Mouse (Mus musculus) liver, embryonic 11.5 days (tissue): ENCODE data around the gene Zfp747. TPM values are rescaled to one million over a fixed set of nuclear protein-coding genes. Genes with fewer than 3 reads are reported as not detected.
"Not testable (repeated sequence)": the region's sequence is repeated elsewhere in the genome, so short reads cannot be mapped to it uniquely, and the experiment has no call there.

ENCODE experiments used
- ATAC-seq: fragments of 200-750 bp; cut with Nextera tagmentation; replicated peaks from 2 replicates; pipeline ENCODE4 v1.8.0; 2017; ENCODE audit warnings: moderate number of reproducible peaks, mild to moderate bottlenecking, moderate TSS enrichment, moderate library complexity; ENCODE audit not compliant: low FRiP score
- DNase-seq: peaks from one replicate; pipeline ENCODE4 v3.0.0-alpha.2; 2017; ENCODE audit warnings: low spot score
- H3K27ac ChIP-seq: fragments of 300-500 bp; sonication (generic); 2 replicates; pipeline ENCODE4 v1.5.1; 2014; ENCODE audit warnings: mild to moderate bottlenecking, low read depth, low read length, control low read depth
- H3K27me3 ChIP-seq: fragments of 300-500 bp; sonication (generic); replicated peaks from 2 replicates; pipeline ENCODE4 v1.6.1; 2014; ENCODE audit warnings: low read length, mixed read lengths; ENCODE audit not compliant: control insufficient read depth, insufficient read depth
- H3K36me3 ChIP-seq: fragments of 300-500 bp; sonication (generic); 2 replicates; pipeline ENCODE4 v1.6.1; 2014; ENCODE audit warnings: mild to moderate bottlenecking, low read length, moderate library complexity, mixed read lengths; ENCODE audit not compliant: control insufficient read depth, insufficient read depth
- H3K4me1 ChIP-seq: fragments of 300-500 bp; sonication (generic); replicated peaks from 2 replicates; pipeline ENCODE4 v1.6.1; 2014; ENCODE audit warnings: low read length, mixed read lengths; ENCODE audit not compliant: control insufficient read depth, insufficient read depth
- H3K4me2 ChIP-seq: fragments of 300-500 bp; sonication (generic); 2 replicates; pipeline ENCODE4 v1.6.1; 2014; ENCODE audit warnings: mild to moderate bottlenecking, control low read depth, moderate library complexity
- H3K4me3 ChIP-seq: fragments of 300-500 bp; sonication (generic); 2 replicates; pipeline ENCODE4 v1.5.1; 2014; ENCODE audit warnings: low read depth, low read length, control low read depth
- H3K9ac ChIP-seq: fragments of 300-500 bp; sonication (generic); 2 replicates; pipeline ENCODE4 v1.6.1; 2014; ENCODE audit warnings: low read depth, low read length, control low read depth
- H3K9me3 ChIP-seq: fragments of 300-500 bp; sonication (generic); 2 replicates; pipeline ENCODE4 v1.6.1; 2016; ENCODE audit warnings: low read length, inconsistent platforms, mixed read lengths; ENCODE audit not compliant: control insufficient read depth
- WGBS: fragments of 180-500 bp; shearing (Covaris S2); extraction: QIAGEN DNeasy Blood & Tissue Kit; methylation state at CpG from one replicate; pipeline ENCODE4 v1.1.7; 2014; 5-methylcytosine and 5-hydroxymethylcytosine counted together
- polyA plus RNA-seq: library from polyadenylated mRNA; unstranded; fragments of >200 nt; fragmentation: Nextera tagmentation; extraction: Ambion mirVana; gene quantifications from 2 replicates; pipeline ENCODE4 v1.2.1, GENCODE M21; 2014

Zfp747 gene
- polyA plus RNA-seq, 1 experiment from 2014 or later, result 5.8 TPM

- DNase-seq, result no peak
- no peak overlapping the region for H3K4me3 ChIP-seq
Measured at GRCm38 (mm10) chr7:127402980-127403379, 27.1 kb upstream of the Zfp747 start.

GRCm38 (mm10) chr7:127400355-127400754, 24.5 kb upstream of the Zfp747 start:
- H3K4me3 ChIP-seq, result no peak overlapping the region
- ATAC-seq (no peak), DNase-seq (no peak)
- H3K9me3 ChIP-seq, result no peaks in the 10 kb centered on the region
- no peak overlapping the region for H3K9ac ChIP-seq
- WGBS, result 58% methylated on average over 3 of the region's 3 CpGs
- H3K4me2 ChIP-seq, result no peak overlapping the region
- H3K27ac ChIP-seq, result no peak overlapping the region
- no peaks in the 10 kb centered on the region for H3K27me3 ChIP-seq
- peaks cover 4% of the 10 kb centered on the region; the same call in 1 of the 2 replicates for H3K4me1 ChIP-seq
- H3K36me3 ChIP-seq, result 0 out of 2 replicates have a peak, but pooled peaks cover 3% of the 10 kb centered on the region

More at GRCm38 (mm10) chr7:127402980-127403379, 27.1 kb upstream of the Zfp747 start:
- no peak for ATAC-seq
- H3K4me2 ChIP-seq, result no peak overlapping the region
- peaks cover 4% of the 10 kb centered on the region; the same call in 1 of the 2 replicates for H3K4me1 ChIP-seq
- 48% methylated on average over 2 of the region's 2 CpGs for WGBS
- H3K27ac ChIP-seq, result no peak overlapping the region
- H3K9ac ChIP-seq, result no peak overlapping the region
- no peaks in the 10 kb centered on the region for H3K9me3 ChIP-seq
- H3K36me3 ChIP-seq, result 0 out of 2 replicates have a peak, but pooled peaks cover 3% of the 10 kb centered on the region
- H3K27me3 ChIP-seq, result no peaks in the 10 kb centered on the region

- Histone ChIP-seq H3K4me2 (peak overlapping the region; percentile 89), H3K27me3 (no peaks in the 10 kb centered on the region), H3K4me1 (peaks cover 9% of the 10 kb centered on the region), H3K9ac (peak overlapping the region; percentile 64), H3K9me3 (no peaks in the 10 kb centered on the region), H3K36me3 (peaks cover 3% of the 10 kb centered on the region; the same call in 1 of the 2 replicates), H3K4me3 (peak overlapping the region; percentile 78), H3K27ac (0 out of 2 replicates have a peak overlapping the region, but pooled peaks have one; percentile 88)
- 22% methylated on average over 7 of the region's 7 CpGs for WGBS
- DNase-seq (no peak), ATAC-seq (no peak)
Measured at GRCm38 (mm10) chr7:127393944-127394333, 18.1 kb upstream of the Zfp747 start.

GRCm38 (mm10) chr7:127393157-127393943, 17.5 kb upstream of the Zfp747 start, which contains the start of gene E430018J23Rik:
Gene E430018J23Rik, minus strand, starts transcription at chr7:127393629.
- Histone ChIP-seq H3K4me2 (peak within 1 kb of the TSS; percentile 89), H3K27ac (peak within 1 kb of the TSS; percentile 88), H3K4me1 (peaks cover 9% of the 10 kb centered on the region), H3K9ac (peak within 1 kb of the TSS; percentile 89), H3K36me3 (peaks cover 3% of the 10 kb centered on the region; the same call in 1 of the 2 replicates), H3K9me3 (no peaks in the 10 kb centered on the region), H3K27me3 (no peaks in the 10 kb centered on the region), H3K4me3 (peak within 1 kb of the TSS; percentile 78)
- DNase-seq (peak; percentile 93), ATAC-seq (peak; percentile 92)
- WGBS, result under 1% methylated on average over 45 of the region's 45 CpGs

GRCm38 (mm10) chr7:127392251-127392824, 16.5 kb upstream of the Zfp747 start:
- Histone ChIP-seq H3K4me2 (peak overlapping the region; percentile 89), H3K36me3 (peaks cover 3% of the 10 kb centered on the region; the same call in 1 of the 2 replicates), H3K9ac (peak overlapping the region; percentile 89), H3K27me3 (no peaks in the 10 kb centered on the region), H3K9me3 (no peaks in the 10 kb centered on the region), H3K4me1 (peaks cover 9% of the 10 kb centered on the region), H3K4me3 (peak overlapping the region; percentile 78), H3K27ac (no peak overlapping the region)
- no peak; the same call in 1 of the 2 replicates for ATAC-seq
- DNase-seq, result no peak
- 78% methylated on average over 8 of the region's 8 CpGs for WGBS

- Histone ChIP-seq H3K27ac (no peak overlapping the region), H3K4me3 (no peak overlapping the region), H3K36me3 (peaks cover 3% of the 10 kb centered on the region; the same call in 1 of the 2 replicates), H3K9ac (no peak overlapping the region), H3K9me3 (no peaks in the 10 kb centered on the region), H3K4me1 (peaks cover 9% of the 10 kb centered on the region), H3K4me2 (no peak overlapping the region), H3K27me3 (no peaks in the 10 kb centered on the region)
- DNase-seq (no peak), ATAC-seq (no peak)
- WGBS, result 94% methylated on average over 16 of the region's 16 CpGs
Measured at GRCm38 (mm10) chr7:127391538-127391937, 15.7 kb upstream of the Zfp747 start.

GRCm38 (mm10) chr7:127390306-127390705, 14.5 kb upstream of the Zfp747 start:
- no peaks in the 10 kb centered on the region for H3K27me3 ChIP-seq
- ATAC-seq, result no peak

GRCm38 (mm10) chr7:127388201-127388600, 12.4 kb upstream of the Zfp747 start:
- ATAC-seq, H3K4me2 ChIP-seq, H3K27me3 ChIP-seq, H3K9me3 ChIP-seq, H3K27ac ChIP-seq, H3K9ac ChIP-seq, H3K4me1 ChIP-seq, DNase-seq, H3K4me3 ChIP-seq: not testable (repeated sequence)
- H3K36me3 ChIP-seq, result peaks cover 16% of the 10 kb centered on the region; the same call in 1 of the 2 replicates

More at GRCm38 (mm10) chr7:127390306-127390705, 14.5 kb upstream of the Zfp747 start:
- Histone ChIP-seq H3K36me3 (peaks cover 6% of the 10 kb centered on the region; the same call in 1 of the 2 replicates), H3K9ac (no peak overlapping the region), H3K4me1 (peaks cover 9% of the 10 kb centered on the region), H3K27ac (no peak overlapping the region), H3K9me3 (no peaks in the 10 kb centered on the region; the same call in 1 of the 2 replicates), H3K4me2 (no peak overlapping the region), H3K4me3 (no peak overlapping the region)
- no peak for DNase-seq
- WGBS, result 76% methylated on average over 7 of the region's 7 CpGs
